Mouse (Mus musculus): ENCODE results near the gene Dnah7b. TPM values are rescaled to one million over a fixed set of nuclear protein-coding genes. Genes with fewer than 3 reads are reported as not detected.
A peak's percentile ranks its signal among the peaks of the same experiment; 100 is the strongest.
"Not testable (repeated sequence)": the region's sequence is repeated elsewhere in the genome, so short reads cannot be mapped to it uniquely, and the experiment has no call there.

Dnah7b gene
- total RNA-seq, 2 experiments from 2014 or later: 2.2 to 2.4 TPM

- DNase-seq (ENCODE audit: low spot score in 2 of 2): peak in 1 of 2 experiments; percentile 14
Observed at GRCm38 (mm10) chr1:46278911-46279565, 212.9 kb downstream of the Dnah7b start.

DNA sequence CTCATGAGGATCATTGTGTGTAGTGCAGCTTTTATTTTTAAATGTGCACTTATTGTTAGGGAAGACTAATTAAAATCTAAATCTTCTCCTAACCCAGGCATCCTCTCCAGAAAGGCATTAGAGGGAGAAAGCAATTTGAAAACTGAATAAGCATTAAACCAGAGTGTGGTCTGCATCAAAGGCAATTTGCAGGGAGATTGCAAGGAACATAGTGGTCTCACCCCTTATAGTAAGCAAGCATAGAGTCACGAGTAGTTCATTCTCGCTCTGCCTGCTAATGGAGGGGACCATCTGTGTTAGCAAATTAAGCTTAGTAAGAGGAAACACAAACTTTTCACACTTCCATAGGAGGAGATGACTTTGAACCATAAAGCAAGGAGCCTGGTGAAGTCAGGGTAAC is 228.3 kb downstream of the Dnah7b start:
- DNase-seq (ENCODE audit: low spot score in 2 of 2): not testable (repeated sequence)

- DNase-seq (ENCODE audit: low spot score in 2 of 2): not testable (repeated sequence)
Observed at GRCm38 (mm10) chr1:46325942-46326341, 259.8 kb downstream of the Dnah7b start.

- DNase-seq (ENCODE audit: low spot score in 2 of 2): not testable (repeated sequence)
Observed at GRCm38 (mm10) chr1:46345301-46345700, 279.2 kb downstream of the Dnah7b start.

DNA sequence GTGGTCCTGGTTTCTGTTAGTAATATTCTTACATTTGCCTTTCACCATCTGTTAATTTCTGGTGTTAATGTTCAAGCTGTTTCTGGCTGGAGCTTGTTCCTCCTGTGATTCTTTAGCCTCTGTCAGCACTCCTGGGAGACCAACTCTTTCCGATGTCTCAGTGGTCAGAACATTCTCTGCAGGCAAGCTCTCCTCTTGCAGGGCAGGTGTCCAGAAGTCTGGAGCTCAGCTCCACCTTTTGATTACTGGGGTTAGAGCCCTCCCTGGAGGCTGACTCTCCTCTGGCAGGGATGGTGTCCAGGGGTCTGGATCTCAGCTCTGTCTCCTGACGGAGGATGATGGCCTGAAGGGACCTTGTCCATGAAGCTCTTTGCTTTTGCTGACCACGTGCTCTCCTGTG is 314.5 kb downstream of the Dnah7b start:
- DNase-seq (ENCODE audit: low spot score in 2 of 2): not testable (repeated sequence)

- DNase-seq (ENCODE audit: low spot score in 2 of 2): not testable (repeated sequence)
Observed at GRCm38 (mm10) chr1:46394681-46395297, 328.7 kb downstream of the Dnah7b start.

DNA sequence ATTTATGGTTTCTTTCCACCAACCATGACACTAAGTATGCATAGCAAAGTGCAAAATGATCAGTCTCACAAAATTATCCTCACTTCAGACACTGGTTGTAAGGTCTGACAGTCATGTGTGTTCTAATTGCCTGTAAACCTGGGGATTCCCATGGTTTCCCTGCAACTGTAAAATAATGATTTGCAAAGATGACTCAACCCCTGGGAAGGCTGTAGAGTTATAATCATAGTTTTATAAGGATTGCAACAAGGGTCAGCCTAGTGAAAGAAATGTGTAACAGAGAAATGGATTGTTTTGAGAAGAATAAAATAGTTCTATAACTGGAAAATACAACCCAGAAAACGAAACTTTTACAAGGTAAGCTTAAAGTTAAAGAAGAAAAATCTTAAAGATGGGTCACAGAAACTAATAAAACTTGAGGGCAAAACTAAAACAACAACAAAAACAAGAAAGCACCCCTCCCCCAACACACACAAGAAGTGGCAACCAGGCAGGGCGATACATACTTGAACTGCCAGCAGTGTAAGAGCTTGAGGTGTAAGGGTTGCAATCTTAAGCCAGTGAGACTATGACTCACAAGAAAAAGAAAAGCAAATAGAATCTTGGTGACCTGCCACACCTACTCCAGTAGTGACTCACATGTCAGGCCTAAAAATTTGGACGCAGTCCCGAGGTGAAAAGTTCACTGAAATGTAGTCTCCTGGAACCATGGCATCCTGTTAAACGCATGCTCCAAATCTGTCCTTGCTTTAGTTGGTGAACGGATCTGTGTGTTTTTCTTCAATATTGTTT is 342.4 kb downstream of the Dnah7b start:
- DNase-seq (ENCODE audit: low spot score in 2 of 2): no peak

- DNase-seq (ENCODE audit: low spot score in 2 of 2): not testable (repeated sequence)
Observed at GRCm38 (mm10) chr1:46414798-46415197, 348.7 kb downstream of the Dnah7b start.

DNA sequence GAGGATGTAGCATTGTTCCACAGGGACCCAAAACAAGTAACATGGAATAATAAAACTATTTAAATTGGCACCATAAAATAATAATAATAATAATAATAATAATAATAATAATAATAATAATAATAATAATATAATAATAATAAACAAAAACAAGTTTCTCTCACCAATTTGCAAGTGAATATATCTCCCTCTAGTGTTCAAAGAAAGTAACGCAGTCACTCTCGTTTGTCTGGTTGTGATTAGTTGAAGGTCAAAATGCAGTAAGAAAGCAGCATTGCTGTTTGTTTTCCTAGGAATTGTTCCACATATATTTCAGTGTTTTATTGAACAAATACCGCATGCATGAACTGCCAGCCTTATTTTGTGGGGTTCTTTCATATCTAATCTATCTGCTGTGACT is 350.8 kb downstream of the Dnah7b start:
- DNase-seq (ENCODE audit: low spot score in 2 of 2): not testable (repeated sequence)

DNA sequence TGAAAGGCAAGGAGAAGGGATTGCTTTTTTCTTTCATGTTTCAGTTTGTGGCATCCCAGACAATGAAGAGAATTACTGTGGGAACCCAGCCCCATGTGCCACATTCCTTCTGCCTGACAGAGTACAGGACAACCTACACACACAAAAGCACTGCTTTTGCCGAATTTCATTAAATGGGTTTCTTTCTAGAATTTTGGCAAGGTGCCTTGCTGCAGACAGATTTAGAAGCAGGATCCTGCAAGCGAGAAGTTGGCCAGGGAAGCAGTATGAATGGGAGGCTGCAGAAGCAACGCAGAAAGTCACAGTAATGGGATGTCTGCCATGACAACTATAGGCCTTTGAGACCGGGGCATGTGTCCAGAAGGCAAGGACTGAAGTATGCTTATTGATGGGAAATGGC is 352.9 kb downstream of the Dnah7b start:
- peak in 1 of 2 experiments; percentile 23 for DNase-seq (ENCODE audit: low spot score in 2 of 2)

Other genes starting within 250 kb of the Dnah7b start
- not detected for gene Gm5269, start 176.0 kb upstream of the Dnah7b start, total RNA-seq (2021)
- 10 to 100 TPM; 19.4 to 25.9 TPM for gene Slc40a1, start 139.8 kb upstream of the Dnah7b start, total RNA-seq (2021)